Mouse (Mus musculus) forebrain, embryonic 11.5 days (tissue): ENCODE results near the gene Rab3gap2. TPM values are rescaled to one million over a fixed set of nuclear protein-coding genes. Genes with fewer than 3 reads are reported as not detected.

Experiments
- ATAC-seq: fragments of 200-750 bp; cut with Nextera tagmentation; replicated peaks from 2 replicates; pipeline ENCODE4 v1.8.0; 2017; ENCODE audit warnings: moderate TSS enrichment; ENCODE audit not compliant: low FRiP score
- DNase-seq: peaks from one replicate; pipeline ENCODE4 v3.0.0-alpha.2; 2017; ENCODE audit warnings: low spot score
- H3K27ac ChIP-seq: fragments of 300-500 bp; sonication (generic); 2 replicates; pipeline ENCODE4 v1.5.1; 2014; ENCODE audit warnings: low read depth, low read length
- H3K27me3 ChIP-seq: fragments of 300-500 bp; sonication (generic); 2 replicates; pipeline ENCODE4 v1.6.1; 2014; ENCODE audit warnings: mild to moderate bottlenecking, low read length, mixed read lengths; ENCODE audit not compliant: control insufficient read depth, insufficient read depth
- H3K36me3 ChIP-seq: fragments of 300-500 bp; sonication (generic); 2 replicates; pipeline ENCODE4 v1.6.1; 2014; ENCODE audit warnings: mild to moderate bottlenecking, low read length, moderate library complexity, mixed read lengths; ENCODE audit not compliant: control insufficient read depth, insufficient read depth
- H3K4me1 ChIP-seq: fragments of 300-500 bp; sonication (generic); replicated peaks from 2 replicates; pipeline ENCODE4 v1.6.1; 2014; ENCODE audit warnings: low read length, mixed read lengths; ENCODE audit not compliant: control insufficient read depth, insufficient read depth
- H3K4me2 ChIP-seq: fragments of 300-500 bp; sonication (generic); 2 replicates; pipeline ENCODE4 v1.6.1; 2014; ENCODE audit warnings: low read depth, mild to moderate bottlenecking, low read length, moderate library complexity, mixed read lengths; ENCODE audit not compliant: severe bottlenecking
- H3K4me3 ChIP-seq: fragments of 300-500 bp; sonication (generic); 2 replicates; pipeline ENCODE4 v1.5.1; 2014; ENCODE audit warnings: low read depth, low read length
- H3K9ac ChIP-seq: fragments of 300-500 bp; sonication (generic); 2 replicates; pipeline ENCODE4 v1.6.1; 2014; ENCODE audit warnings: low read length
- H3K9me3 ChIP-seq: fragments of 300-500 bp; sonication (generic); 2 replicates; pipeline ENCODE4 v1.6.1; 2016; ENCODE audit warnings: low read length, mixed read lengths; ENCODE audit not compliant: control insufficient read depth
- WGBS: fragments of 180-500 bp; shearing (Covaris S2); extraction: QIAGEN DNeasy Blood & Tissue Kit; methylation state at CpG from one replicate; pipeline ENCODE4 v1.1.7; 2014; 5-methylcytosine and 5-hydroxymethylcytosine counted together
- polyA plus RNA-seq: library from polyadenylated mRNA; unstranded; fragments of >200 nt; fragmentation: Nextera tagmentation; extraction: Ambion mirVana; gene quantifications from 2 replicates; pipeline ENCODE4 v1.2.1, GENCODE M21; 2014

The Rab3gap2 gene
- polyA plus RNA-seq, 1 experiment from 2014 or later, result 23.9 TPM

DNA sequence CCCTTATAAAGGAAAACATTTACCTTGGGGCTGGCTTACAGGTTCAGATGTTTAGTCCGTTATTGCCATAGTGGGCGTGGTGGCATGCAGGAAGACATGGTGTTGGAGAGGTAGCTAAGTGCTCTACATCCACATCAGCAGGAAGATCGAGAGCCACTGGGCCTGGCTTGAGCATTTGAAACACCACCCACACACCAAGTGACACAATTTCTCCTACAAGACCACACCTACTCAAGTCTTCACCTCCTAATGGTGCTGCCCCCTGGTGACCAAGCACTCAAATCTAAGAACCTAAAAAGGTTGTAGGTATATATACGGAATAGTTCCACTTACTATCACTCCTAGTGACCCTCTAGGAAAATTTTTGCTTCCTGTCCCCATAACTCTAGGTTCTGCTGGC lies 32.6 kb downstream of the Rab3gap2 start:
- WGBS, result 89% methylated on average over 4 of the region's 4 CpGs
- Histone ChIP-seq H3K27ac (no peak overlapping the region), H3K9me3 (no peaks in the 10 kb centered on the region), H3K36me3 (peaks cover 8% of the 10 kb centered on the region; the same call in 1 of the 2 replicates), H3K27me3 (no peaks in the 10 kb centered on the region), H3K4me3 (no peak overlapping the region), H3K4me2 (no peak overlapping the region), H3K9ac (no peak overlapping the region), H3K4me1 (no peaks in the 10 kb centered on the region)
- ATAC-seq, result no peak
- no peak for DNase-seq

DNA sequence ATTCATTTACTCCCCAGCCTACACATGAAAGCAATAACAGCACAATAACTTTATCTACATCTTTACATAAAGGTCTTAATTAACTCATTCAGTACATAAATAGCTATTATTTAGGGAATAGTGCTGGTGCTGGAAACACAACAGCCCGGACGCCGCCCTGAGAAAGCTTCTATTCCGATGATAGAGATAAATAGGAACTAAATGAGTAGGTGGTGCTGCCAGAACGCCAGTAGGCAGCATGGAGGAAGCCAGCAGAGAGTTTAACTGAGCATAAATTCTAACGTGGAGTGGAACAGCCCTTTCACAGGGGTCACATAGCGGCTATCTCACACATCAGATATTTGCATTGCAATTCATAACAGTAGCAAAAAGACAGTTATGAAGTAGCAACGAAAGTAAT lies 39.1 kb downstream of the Rab3gap2 start:
- Histone ChIP-seq H3K4me3 (no peak overlapping the region), H3K27ac (no peak overlapping the region), H3K36me3 (peaks cover 5% of the 10 kb centered on the region; the same call in 1 of the 2 replicates), H3K4me1 (no peaks in the 10 kb centered on the region), H3K9ac (no peak overlapping the region), H3K4me2 (no peak overlapping the region), H3K9me3 (no peaks in the 10 kb centered on the region), H3K27me3 (no peaks in the 10 kb centered on the region)
- no peak for DNase-seq
- ATAC-seq, result no peak
- 75% methylated on average over 8 of the region's 8 CpGs for WGBS

DNA sequence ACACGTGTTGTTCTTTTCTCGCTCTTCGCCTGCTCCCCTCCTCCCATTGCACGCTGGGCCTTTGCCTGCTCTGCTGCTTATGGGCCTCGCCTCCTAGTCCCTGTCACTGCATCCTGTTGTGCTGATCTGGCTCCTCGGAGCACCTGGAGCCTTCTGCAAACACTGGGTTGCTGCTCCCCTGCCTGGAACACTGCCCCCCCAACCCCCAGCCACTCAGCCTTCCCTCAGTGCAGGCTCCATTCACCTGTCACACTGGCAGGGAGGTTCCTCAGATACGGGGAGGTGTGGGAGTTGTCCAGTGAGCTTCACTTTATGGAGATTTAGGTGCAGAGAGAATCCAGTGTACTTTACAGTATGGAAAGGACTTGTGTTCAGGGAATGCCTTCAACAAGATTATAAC lies 41.5 kb downstream of the Rab3gap2 start:
- H3K4me2 ChIP-seq, result no peak overlapping the region
- DNase-seq, result no peak
- H3K36me3 ChIP-seq, result no peaks in the 10 kb centered on the region
- no peak for ATAC-seq
- no peaks in the 10 kb centered on the region for H3K9me3 ChIP-seq
- H3K9ac ChIP-seq, result no peak overlapping the region
- WGBS, result 83% methylated on average over 3 of the region's 7 CpGs
- no peaks in the 10 kb centered on the region for H3K4me1 ChIP-seq
- H3K4me3 ChIP-seq, result no peak overlapping the region
- no peaks in the 10 kb centered on the region for H3K27me3 ChIP-seq
- no peak overlapping the region for H3K27ac ChIP-seq

DNA sequence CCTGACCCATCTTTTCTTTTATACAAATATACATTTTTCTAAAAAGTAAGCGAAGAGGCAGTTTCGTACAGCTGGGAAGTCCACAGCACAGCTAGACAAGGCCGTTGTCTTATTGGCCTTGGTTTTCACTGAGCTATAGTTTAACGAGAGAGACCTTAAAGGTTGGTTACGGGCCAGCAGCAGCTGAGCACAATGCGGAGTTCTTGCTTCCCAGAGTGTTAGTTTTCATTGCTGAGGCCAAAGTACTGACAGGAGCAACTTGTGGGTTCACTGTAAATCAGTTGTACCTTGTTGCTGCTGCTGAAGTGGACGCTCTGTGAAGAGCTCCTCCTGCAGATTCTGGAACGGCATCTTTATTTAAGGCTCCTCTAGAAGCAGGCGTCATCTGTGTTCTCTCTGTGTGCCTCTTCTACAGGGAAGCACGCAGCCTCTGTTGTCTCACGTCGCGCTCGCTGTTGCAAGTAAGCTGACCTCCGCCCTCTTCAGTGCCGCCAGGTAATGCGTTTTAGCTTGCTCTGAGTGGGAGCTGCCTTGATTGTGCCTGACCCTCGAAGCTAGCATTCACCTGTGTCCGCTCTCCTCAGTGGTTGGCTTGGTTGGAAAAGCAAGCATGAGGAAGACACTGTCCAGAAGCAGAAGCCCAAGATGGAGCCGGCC lies 43.6 kb downstream of the Rab3gap2 start:
- Histone ChIP-seq H3K4me2 (no peak overlapping the region), H3K9ac (no peak overlapping the region), H3K36me3 (peaks cover 4% of the 10 kb centered on the region; the same call in 1 of the 2 replicates), H3K9me3 (no peaks in the 10 kb centered on the region), H3K27me3 (no peaks in the 10 kb centered on the region), H3K4me3 (no peak overlapping the region), H3K4me1 (no peaks in the 10 kb centered on the region), H3K27ac (no peak overlapping the region)
- 91% methylated on average over 20 of the region's 20 CpGs for WGBS
- no peak for ATAC-seq
- DNase-seq, result no peak

DNA sequence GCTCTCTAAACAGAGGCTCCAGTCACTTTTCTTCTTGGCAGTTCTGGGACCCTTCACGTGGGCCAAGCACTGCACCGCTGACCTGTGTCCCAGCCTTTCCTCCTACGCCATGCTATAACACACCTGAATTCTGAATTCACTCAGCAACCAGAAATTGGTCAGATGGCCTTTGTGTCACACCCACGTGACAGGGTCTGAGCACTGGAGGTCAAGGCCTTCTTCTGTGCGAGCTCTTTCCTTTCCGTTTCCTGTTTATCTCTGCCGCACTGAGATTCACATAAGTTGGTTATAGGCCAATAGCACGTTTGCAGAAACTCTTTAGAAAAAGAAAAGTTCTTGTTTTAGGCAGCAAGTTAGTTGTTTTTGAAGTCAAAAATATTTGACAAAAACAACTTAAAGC lies 44.8 kb downstream of the Rab3gap2 start:
- peaks cover 4% of the 10 kb centered on the region; the same call in 1 of the 2 replicates for H3K36me3 ChIP-seq
- DNase-seq, result no peak
- WGBS, result 92% methylated on average over 8 of the region's 8 CpGs

DNA sequence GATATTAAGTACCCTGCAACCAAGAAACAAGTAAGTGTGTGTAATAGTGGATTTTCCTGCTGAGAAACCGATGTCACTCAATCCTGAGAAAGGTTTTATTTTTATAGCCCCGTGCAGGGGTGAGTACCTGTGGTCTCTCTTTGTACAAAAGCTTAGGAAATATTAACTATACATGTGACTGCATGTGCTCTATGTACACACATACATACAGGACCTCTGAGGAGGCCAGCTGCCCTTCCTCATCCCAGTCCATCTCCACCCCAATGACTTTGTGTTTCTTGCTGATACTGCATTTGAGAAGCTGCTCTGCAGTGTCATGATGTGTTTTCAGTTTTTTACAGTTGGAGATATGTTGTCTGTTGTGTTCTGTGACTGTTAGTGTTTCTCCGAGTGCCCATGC lies 48.4 kb downstream of the Rab3gap2 start:
- Histone ChIP-seq H3K9ac (no peak overlapping the region), H3K27me3 (no peaks in the 10 kb centered on the region), H3K4me1 (no peaks in the 10 kb centered on the region), H3K9me3 (no peaks in the 10 kb centered on the region), H3K4me2 (no peak overlapping the region), H3K36me3 (peaks cover 4% of the 10 kb centered on the region; the same call in 1 of the 2 replicates), H3K27ac (no peak overlapping the region), H3K4me3 (no peak overlapping the region)
- WGBS, result 91% methylated on average over 3 of the region's 3 CpGs
- no peak for DNase-seq
- no peak for ATAC-seq

More for the DNA sequence above, 44.8 kb downstream of the Rab3gap2 start:
- no peaks in the 10 kb centered on the region for H3K27me3 ChIP-seq
- no peak for ATAC-seq
- H3K4me3 ChIP-seq, result no peak overlapping the region
- H3K4me1 ChIP-seq, result no peaks in the 10 kb centered on the region
- no peak overlapping the region for H3K27ac ChIP-seq
- H3K9ac ChIP-seq, result no peak overlapping the region
- no peaks in the 10 kb centered on the region for H3K9me3 ChIP-seq
- H3K4me2 ChIP-seq, result no peak overlapping the region

DNA sequence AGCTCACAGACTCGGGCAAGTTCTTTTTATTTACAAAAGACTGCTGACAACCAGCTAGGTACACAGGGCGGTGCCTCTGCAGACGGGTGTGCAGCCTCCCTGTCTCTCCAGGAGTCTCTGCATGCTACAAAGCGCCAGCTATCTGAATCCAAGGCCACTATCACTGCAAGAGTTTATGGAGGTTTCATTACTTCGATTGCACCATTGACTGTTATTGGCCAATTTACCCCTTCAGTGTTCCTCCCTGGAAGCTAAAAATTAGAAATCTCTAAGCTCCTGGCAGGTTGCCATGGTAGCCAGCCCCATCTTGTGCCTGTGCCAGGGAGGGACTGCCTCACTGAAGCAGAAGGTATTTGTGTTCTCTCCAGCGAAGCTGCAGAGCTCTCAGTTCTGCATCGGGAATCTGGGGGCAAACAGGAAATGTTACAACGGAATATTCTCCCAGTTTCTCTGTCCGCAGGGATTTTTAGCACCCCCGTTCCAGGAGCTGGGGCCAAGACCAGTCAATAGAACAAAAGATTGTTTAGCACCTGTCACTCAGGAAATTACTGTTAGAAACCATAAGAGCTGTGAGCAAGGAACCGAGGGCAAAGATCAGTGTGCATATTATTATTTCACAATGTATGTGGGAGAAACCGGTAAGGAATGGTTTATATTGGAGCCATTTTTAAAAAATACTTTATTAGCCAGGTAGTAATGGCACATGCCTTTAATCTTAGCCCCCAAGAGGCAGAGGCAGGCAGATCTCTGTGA lies 49.4 kb downstream of the Rab3gap2 start:
- Histone ChIP-seq H3K27ac (no peak overlapping the region), H3K4me3 (no peak overlapping the region), H3K9ac (no peak overlapping the region), H3K36me3 (peaks cover 4% of the 10 kb centered on the region; the same call in 1 of the 2 replicates), H3K4me1 (no peaks in the 10 kb centered on the region), H3K9me3 (no peaks in the 10 kb centered on the region), H3K27me3 (no peaks in the 10 kb centered on the region), H3K4me2 (no peak overlapping the region)
- no peak for DNase-seq
- no peak for ATAC-seq
- 81% methylated on average over 12 of the region's 12 CpGs for WGBS

DNA sequence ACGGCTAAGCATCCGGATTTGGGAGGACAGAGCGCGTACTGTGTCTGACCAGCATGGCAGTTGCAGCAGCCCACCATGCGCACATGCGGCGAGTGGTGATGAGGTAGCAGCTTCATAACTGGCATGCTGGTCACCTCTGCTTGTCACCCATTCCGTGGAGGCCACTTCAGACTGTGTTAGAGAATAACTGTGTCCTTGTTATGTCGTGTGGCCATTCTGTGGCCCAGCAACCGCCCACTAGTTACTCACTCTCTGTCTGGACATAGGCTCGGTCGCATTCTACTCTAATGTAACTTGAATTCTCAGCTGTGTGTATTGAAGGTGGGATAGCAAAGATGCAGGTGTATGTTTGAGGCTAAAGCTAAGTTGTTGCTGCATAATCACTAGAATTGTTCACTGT lies 51.4 kb downstream of the Rab3gap2 start:
- no peaks in the 10 kb centered on the region for H3K9me3 ChIP-seq

More for the DNA sequence above, 51.4 kb downstream of the Rab3gap2 start:
- Histone ChIP-seq H3K4me3 (no peak overlapping the region), H3K4me1 (no peaks in the 10 kb centered on the region), H3K4me2 (no peak overlapping the region), H3K9ac (no peak overlapping the region), H3K36me3 (peaks cover 4% of the 10 kb centered on the region; the same call in 1 of the 2 replicates), H3K27ac (no peak overlapping the region), H3K27me3 (no peaks in the 10 kb centered on the region)
- no peak for ATAC-seq
- no peak for DNase-seq
- WGBS, result 95% methylated on average over 12 of the region's 12 CpGs
